Mouse (Mus musculus) stomach, postnatal 0 days (tissue): Measurements from ENCODE around the gene Dctpp1.

Experiments used
- CTCF ChIP-seq: IDR thresholded peaks from 2 replicates; pipeline ENCODE4 v1.5.1; 2016; ENCODE audit warnings: antibody characterized with exemption, low read depth, mild to moderate bottlenecking, moderate library complexity
- EP300 ChIP-seq: optimal IDR thresholded peaks from 2 replicates; pipeline ENCODE3; 2016; ENCODE audit warnings: antibody characterized with exemption

GRCm38 (mm10) chr7:127309951-127310350, 49.4 kb upstream of the Dctpp1 start:
- TF ChIP-seq CTCF (no peak), EP300 (no peak)
